Mouse (Mus musculus) CH12.LX (cell line): ENCODE data around the gene Cfap97d2. TPM values are rescaled to one million over a fixed set of nuclear protein-coding genes. Genes with fewer than 3 reads are reported as not detected.
"Not testable (repeated sequence)": the region's sequence is repeated elsewhere in the genome, so short reads cannot be mapped to it uniquely, and the experiment has no call there.

Source experiments
- DNase-seq: peaks from one replicate; pipeline ENCODE4 v3.0.0-alpha.2; 2013; ENCODE audit errors: extremely low read depth
- H3K27ac ChIP-seq: 2 replicates; pipeline ENCODE4 v1.5.1; 2012; ENCODE audit warnings: low read depth, mild to moderate bottlenecking, control low read depth, moderate library complexity; ENCODE audit not compliant: insufficient read depth
- H3K27me3 ChIP-seq: replicated peaks from 2 replicates; pipeline ENCODE3; 2012; ENCODE audit warnings: inconsistent platforms
- H3K36me3 ChIP-seq, 2 experiments: replicated peaks in 1 of 2; 2 replicates each; pipeline versions ENCODE3 to v1.6.1; 2012; ENCODE audit warnings: inconsistent platforms in 1 of 2, low read length in 1 of 2, mild to moderate bottlenecking in 1 of 2, mixed read lengths in 1 of 2, moderate library complexity in 1 of 2; ENCODE audit not compliant: control insufficient read depth in 1 of 2, insufficient read depth in 1 of 2
- H3K4me1 ChIP-seq, 2 experiments: 2 replicates each; pipeline ENCODE4 v1.6.1; 2012; ENCODE audit warnings: inconsistent platforms in 1 of 2, moderate library complexity in 1 of 2; ENCODE audit not compliant: insufficient read depth in 2 of 2, control insufficient read depth in 1 of 2
- H3K4me2 ChIP-seq: 2 replicates; pipeline ENCODE4 v1.6.1; 2012; ENCODE audit warnings: low read depth, mild to moderate bottlenecking, control low read depth; ENCODE audit not compliant: poor library complexity, insufficient read depth, severe bottlenecking
- H3K4me3 ChIP-seq, 3 experiments: fragments of 150-350 bp in 1 of 3; sonication (generic) in 1 of 3; replicated peaks in 1 of 3; 2 replicates each; pipeline versions ENCODE3 to v1.5.1; 2011 to 2012; ENCODE audit warnings: low read depth in 2 of 3, low read length in 2 of 3, mild to moderate bottlenecking in 2 of 3, moderate library complexity in 2 of 3, control low read depth in 1 of 3, improper control_type of control experiment in 1 of 3, inconsistent platforms in 1 of 3, mixed read lengths in 1 of 3; ENCODE audit not compliant: poor library complexity in 1 of 3
- H3K79me2 ChIP-seq: replicated peaks from 2 replicates; pipeline ENCODE4 v1.6.1; 2012; ENCODE audit warnings: mild to moderate bottlenecking, moderate library complexity; ENCODE audit not compliant: control insufficient read depth, poor library complexity, insufficient read depth, severe bottlenecking; ENCODE audit errors: extremely low read depth
- H3K9ac ChIP-seq: 2 replicates; pipeline ENCODE4 v1.6.1; 2012; ENCODE audit warnings: low read depth, mild to moderate bottlenecking, control low read depth, moderate library complexity; ENCODE audit not compliant: insufficient read depth
- H3K9me3 ChIP-seq: replicated peaks from 2 replicates; pipeline ENCODE3; 2012; ENCODE audit warnings: low read length, inconsistent platforms, mixed read lengths
- BHLHE40 ChIP-seq: IDR thresholded peaks from 2 replicates; pipeline ENCODE4 v1.6.1; 2011; ENCODE audit warnings: mild to moderate bottlenecking, low read depth, low read length, improper control_type of control experiment
- CHD2 ChIP-seq: IDR thresholded peaks from 2 replicates; pipeline ENCODE4 v1.6.1; 2011; ENCODE audit warnings: low read length, improper control_type of control experiment
- CTCF ChIP-seq, 2 experiments: IDR thresholded peaks in 1 of 2; conservative IDR thresholded peaks in 1 of 2; 2 replicates each; pipeline ENCODE4 v1.5.1; 2011 to 2012; ENCODE audit warnings: low read depth in 2 of 2, low read length in 2 of 2, improper control_type of control experiment in 1 of 2, inconsistent platforms in 1 of 2, mild to moderate bottlenecking in 1 of 2, moderate library complexity in 1 of 2
- E2F4 ChIP-seq: IDR thresholded peaks from 2 replicates; pipeline ENCODE4 v1.6.1; 2011; ENCODE audit warnings: low read depth, low read length, improper control_type of control experiment; ENCODE audit not compliant: insufficient replicate concordance
- ELF1 ChIP-seq: IDR thresholded peaks from 2 replicates; pipeline ENCODE4 v1.6.1; 2014; ENCODE audit warnings: low read depth, mild to moderate bottlenecking, inconsistent platforms, low read length, improper control_type of control experiment
- ETS1 ChIP-seq: conservative IDR thresholded peaks from 2 replicates; pipeline ENCODE4 v1.6.1; 2012; ENCODE audit warnings: low read depth, mild to moderate bottlenecking, inconsistent platforms, low read length, improper control_type of control experiment, moderate library complexity
- GABPA ChIP-seq: IDR thresholded peaks from 2 replicates; pipeline ENCODE4 v1.6.1; 2012; ENCODE audit warnings: low read depth, low read length, improper control_type of control experiment, inconsistent platforms; ENCODE audit not compliant: insufficient replicate concordance
- IRF4 ChIP-seq: IDR thresholded peaks from 2 replicates; pipeline ENCODE4 v1.6.1; 2014; ENCODE audit warnings: low read depth, mild to moderate bottlenecking, inconsistent platforms, low read length, improper control_type of control experiment
- JUND ChIP-seq: conservative IDR thresholded peaks from 2 replicates; pipeline ENCODE4 v1.6.1; 2011; ENCODE audit warnings: low read depth, low read length, improper control_type of control experiment
- KAT2A ChIP-seq: IDR thresholded peaks from 2 replicates; pipeline ENCODE4 v1.6.1; 2012; ENCODE audit warnings: low read length, improper control_type of control experiment, inconsistent platforms; ENCODE audit not compliant: insufficient replicate concordance
- MAFK ChIP-seq: IDR thresholded peaks from 2 replicates; pipeline ENCODE4 v1.6.1; 2011; ENCODE audit warnings: low read length, improper control_type of control experiment; ENCODE audit not compliant: insufficient replicate concordance
- MAX ChIP-seq: IDR thresholded peaks from 2 replicates; pipeline ENCODE4 v1.6.1; 2011; ENCODE audit warnings: low read length, improper control_type of control experiment
- MEF2A ChIP-seq: IDR thresholded peaks from 2 replicates; pipeline ENCODE4 v1.6.1; 2014; ENCODE audit warnings: low read depth, mild to moderate bottlenecking, inconsistent platforms, low read length, improper control_type of control experiment, borderline replicate concordance
- PAX5 ChIP-seq: IDR thresholded peaks from 2 replicates; pipeline ENCODE4 v1.6.1; 2012; ENCODE audit warnings: low read length, inconsistent platforms, mixed read lengths
- SIN3A ChIP-seq: IDR thresholded peaks from 2 replicates; pipeline ENCODE4 v1.6.1; 2012; ENCODE audit warnings: low read length, improper control_type of control experiment, inconsistent platforms
- SMC3 ChIP-seq: IDR thresholded peaks from 2 replicates; pipeline ENCODE4 v1.6.1; 2011; ENCODE audit warnings: low read depth, low read length, improper control_type of control experiment
- UBTF ChIP-seq: IDR thresholded peaks from 2 replicates; pipeline ENCODE4 v1.6.1; 2012; ENCODE audit warnings: low read depth, mild to moderate bottlenecking, inconsistent platforms, low read length, improper control_type of control experiment, moderate library complexity
- ZC3H11A ChIP-seq: IDR thresholded peaks from 2 replicates; pipeline ENCODE4 v1.6.1; 2012; ENCODE audit warnings: low read depth, mild to moderate bottlenecking, inconsistent platforms, low read length, improper control_type of control experiment
- dilution Hi-C: fragments of 300-500 bp; cut with MboI; formaldehyde crosslinking; loops from 2 replicates; pipeline ENCODE4 v1.14.3; 2020; ENCODE audit warnings: low sequenced_read_pairs; ENCODE audit not compliant: extremely low pct_unique_long_range_greater_than_20kb, extremely low pct_ligation_motif_present
- in situ Hi-C: fragments of 300-500 bp; cut with MboI; formaldehyde crosslinking; loops from 3 replicates; pipeline ENCODE4 v1.14.3; 2019; ENCODE audit warnings: low sequenced_read_pairs, low pct_ligation_motif_present, low pct_unique_long_range_greater_than_20kb, mixed read lengths
- polyA plus RNA-seq: library from polyadenylated mRNA; unstranded; fragments of >175 nt; gene quantifications from 2 replicates; pipeline ENCODE4 v1.2.1, GENCODE M21; 2012; ENCODE audit warnings: low read depth; ENCODE audit not compliant: insufficient read length
- total RNA-seq, 2 experiments: library from RNA; depleted of rRNA; stranded (reverse); fragments of 300-350 nt in 1 of 2; fragments of >200 nt in 1 of 2; gene quantifications; 2 replicates each; pipeline ENCODE4 v1.2.3; 2012 to 2014

Cfap97d2 gene
- total and polyA plus RNA-seq, 3 experiments = not detected

- H3K9me3 ChIP-seq = no peaks in the 10 kb centered on the region
- no peak overlapping the region for H3K27ac ChIP-seq
- H3K4me2 ChIP-seq = no peak overlapping the region
- in situ Hi-C loops (loop anchor here (10.0 kb wide), 3 partner anchors 66 to 326 kb away; partner anchors contain the start of gene Rasa3), dilution Hi-C loops (no loop called here)
- H3K27me3 ChIP-seq = no peaks in the 10 kb centered on the region
- H3K4me1 ChIP-seq = peaks cover 0 to 9% of the 10 kb centered on the region in 2 experiments; a peak in 2 of 4 replicates
- no peak overlapping the region for H3K4me3 ChIP-seq
- no peaks in the 10 kb centered on the region for H3K36me3 ChIP-seq
- no peak for DNase-seq
- H3K79me2 ChIP-seq = no peaks in the 10 kb centered on the region
- TF ChIP-seq SMC3 (no peak), BHLHE40 (no peak), MEF2A (no peak), GABPA (no peak), MAFK (no peak), SIN3A (no peak), CHD2 (no peak), MAX (no peak), CTCF (conservative IDR thresholded peaks at IDR 0.05 in 1 of 2, IDR thresholded peaks at IDR 0.05 in 1 of 2; ENCODE audit: low read depth in 2 of 2, low read length in 2 of 2) (no peak), PAX5 (no peak), E2F4 (no peak), JUND (no peak), IRF4 (no peak), ELF1 (no peak), KAT2A (no peak), UBTF (no peak), ETS1 (no peak), ZC3H11A (no peak)
- TF ChIP-seq, all 38 proteins: peak for 0
- no peak overlapping the region for H3K9ac ChIP-seq
These were observed 35.3 kb downstream of the Cfap97d2 start for GRCm38 (mm10) chr8:13740817-13741613.

- H3K79me2 ChIP-seq, H3K4me2 ChIP-seq, dilution Hi-C loops, H3K9ac ChIP-seq, H3K36me3 ChIP-seq, DNase-seq, H3K4me3 ChIP-seq, H3K9me3 ChIP-seq, H3K27ac ChIP-seq, H3K27me3 ChIP-seq, H3K4me1 ChIP-seq: not testable (repeated sequence)
- in situ Hi-C loops = loop anchor here (10.0 kb wide), 3 partner anchors 71 to 331 kb away; partner anchors contain the start of gene Rasa3
These were observed 40.5 kb downstream of the Cfap97d2 start for GRCm38 (mm10) chr8:13746212-13746611.
